Mouse (Mus musculus): ENCODE data around the gene Cops4. TPM values are rescaled to one million over a fixed set of nuclear protein-coding genes. Genes with fewer than 3 reads are reported as not detected.

Gene Cops4
- total and polyA plus RNA-seq, 2 experiments from 2014 or later, result 100 to 168 TPM

DNA sequence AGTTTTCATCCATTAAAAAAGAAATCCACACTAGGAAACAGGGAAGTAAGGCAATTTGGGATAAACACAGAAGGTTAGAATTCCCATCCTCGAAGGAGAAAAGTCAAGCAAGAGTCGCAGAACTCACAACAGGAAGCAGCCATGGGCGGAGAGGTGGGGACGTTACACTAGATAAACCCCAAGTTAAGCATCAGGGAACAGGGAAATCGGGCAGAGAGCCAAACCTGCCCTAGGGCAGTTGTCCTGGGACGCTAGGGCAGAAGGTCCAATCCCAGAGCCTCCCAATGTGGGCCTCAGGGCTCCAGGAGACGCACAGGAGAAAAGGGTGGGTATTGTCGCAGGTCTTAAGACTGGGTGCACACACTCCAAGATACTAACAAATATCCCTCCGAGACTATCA lies 39.4 kb downstream of the Cops4 start:
- Histone ChIP-seq H3K27ac (ENCODE audit: low read depth, low read length) (no peak overlapping the region), H3K4me1 (ENCODE audit: insufficient read depth, low read length) (no peaks in the 10 kb centered on the region), H3K4me3 (ENCODE audit: low read depth, low read length) (no peak overlapping the region), H3K36me3 (ENCODE audit: insufficient read depth, low read length) (no peaks in the 10 kb centered on the region), H3K4me2 (ENCODE audit: low read depth, low read length, poor library complexity, severe bottlenecking) (no peak overlapping the region), H3K27me3 (ENCODE audit: insufficient read depth, low read length) (no peaks in the 10 kb centered on the region), H3K9ac (replicated peaks; ENCODE audit: low read length, poor library complexity, severe bottlenecking) (no peak overlapping the region), H3K9me3 (ENCODE audit: low read length) (no peaks in the 10 kb centered on the region)
- ATAC-seq (ENCODE audit: low FRiP score) (no peak), DNase-seq (ENCODE audit: low spot score) (no peak)
- WGBS, result 72% methylated on average over 9 of the region's 9 CpGs
- no peak for TF ChIP-seq CTCF (IDR thresholded peaks at IDR 0.05)

DNA sequence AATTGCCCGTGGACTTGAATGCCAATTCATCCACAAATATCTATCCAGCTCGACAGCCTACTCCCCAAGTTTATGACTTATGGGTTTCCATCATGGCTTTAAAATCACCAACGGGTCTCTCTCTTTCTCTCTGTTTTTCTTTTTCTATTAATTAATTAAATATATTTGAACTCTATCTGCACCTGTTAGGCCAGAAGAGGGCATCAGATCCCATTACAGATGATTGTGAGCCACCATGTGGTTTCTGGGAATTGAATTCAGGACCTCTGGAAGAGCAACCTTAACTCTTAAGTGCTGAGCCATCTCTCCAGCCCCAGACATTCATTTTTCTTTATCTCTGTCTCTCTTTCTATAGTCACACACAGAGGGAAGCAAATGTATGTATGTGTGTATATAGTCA lies 40.7 kb downstream of the Cops4 start:
- TF ChIP-seq CTCF (IDR thresholded peaks at IDR 0.05), result peak; percentile 35
- H3K36me3 ChIP-seq (ENCODE audit: insufficient read depth, low read length), result no peaks in the 10 kb centered on the region
- WGBS, result 87% methylated on average over 3 of the region's 3 CpGs
- no peak overlapping the region for H3K27ac ChIP-seq (ENCODE audit: low read depth, low read length)
- no peak overlapping the region for H3K4me2 ChIP-seq (ENCODE audit: low read depth, low read length, poor library complexity, severe bottlenecking)
- no peaks in the 10 kb centered on the region for H3K4me1 ChIP-seq (ENCODE audit: insufficient read depth, low read length)
- no peak overlapping the region for H3K9ac ChIP-seq (replicated peaks; ENCODE audit: low read length, poor library complexity, severe bottlenecking)
- ATAC-seq (ENCODE audit: low FRiP score), result no peak
- DNase-seq (ENCODE audit: low spot score), result no peak
- no peaks in the 10 kb centered on the region for H3K27me3 ChIP-seq (ENCODE audit: insufficient read depth, low read length)
- H3K4me3 ChIP-seq (ENCODE audit: low read depth, low read length), result no peak overlapping the region
- no peaks in the 10 kb centered on the region for H3K9me3 ChIP-seq (ENCODE audit: low read length)

DNA sequence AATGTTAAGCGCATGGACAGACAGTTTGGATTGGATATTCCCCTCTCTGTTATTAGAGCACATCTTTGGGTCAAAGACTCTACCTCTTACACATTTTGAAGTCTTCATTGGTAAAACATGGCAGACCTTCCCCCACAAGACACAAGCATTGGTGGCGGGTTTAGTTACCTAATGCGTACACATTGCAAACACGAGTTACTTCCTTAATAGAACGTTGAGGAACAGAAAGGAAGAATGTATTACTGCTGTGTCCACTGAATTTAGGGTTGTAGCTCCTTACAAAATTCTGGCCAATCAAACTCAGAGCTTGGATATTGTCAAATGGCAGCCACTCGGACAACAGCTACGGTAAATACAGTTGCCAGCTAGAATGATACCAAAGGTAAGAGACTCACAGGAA lies 41.2 kb downstream of the Cops4 start:
- 98% methylated on average over 7 of the region's 7 CpGs for WGBS
- H3K27me3 ChIP-seq (ENCODE audit: insufficient read depth, low read length), result no peaks in the 10 kb centered on the region
- H3K4me2 ChIP-seq (ENCODE audit: low read depth, low read length, poor library complexity, severe bottlenecking), result no peak overlapping the region
- H3K4me3 ChIP-seq (ENCODE audit: low read depth, low read length), result no peak overlapping the region
- H3K9me3 ChIP-seq (ENCODE audit: low read length), result no peaks in the 10 kb centered on the region
- TF ChIP-seq CTCF (IDR thresholded peaks at IDR 0.05), result no peak
- H3K27ac ChIP-seq (ENCODE audit: low read depth, low read length), result no peak overlapping the region
- H3K4me1 ChIP-seq (ENCODE audit: insufficient read depth, low read length), result no peaks in the 10 kb centered on the region
- no peaks in the 10 kb centered on the region for H3K36me3 ChIP-seq (ENCODE audit: insufficient read depth, low read length)
- DNase-seq (ENCODE audit: low spot score), result no peak
- no peak for ATAC-seq (ENCODE audit: low FRiP score)
- no peak overlapping the region for H3K9ac ChIP-seq (replicated peaks; ENCODE audit: low read length, poor library complexity, severe bottlenecking)

DNA sequence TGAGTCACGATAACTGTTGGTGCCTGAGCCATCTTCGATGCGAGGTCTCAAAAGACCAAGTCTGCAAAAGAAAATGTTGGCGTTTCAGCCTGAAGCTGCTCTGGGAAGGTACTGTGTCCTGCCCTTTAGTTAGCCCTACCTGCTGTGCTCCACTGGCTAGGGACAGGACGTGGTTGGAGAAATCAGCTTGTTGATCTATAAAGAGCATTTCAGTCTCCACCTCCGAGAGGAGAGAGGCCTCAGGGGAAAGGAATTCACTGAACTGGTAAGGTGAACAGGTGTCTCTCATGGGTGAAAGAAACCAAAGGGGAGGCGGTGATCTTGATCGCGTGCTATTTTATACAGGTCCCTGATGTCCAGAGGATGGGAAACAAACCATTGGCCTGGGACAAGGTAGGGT lies 44.6 kb downstream of the Cops4 start:
- Histone ChIP-seq H3K36me3 (ENCODE audit: insufficient read depth, low read length) (no peaks in the 10 kb centered on the region), H3K4me3 (ENCODE audit: low read depth, low read length) (no peak overlapping the region), H3K27ac (ENCODE audit: low read depth, low read length) (no peak overlapping the region), H3K9ac (replicated peaks; ENCODE audit: low read length, poor library complexity, severe bottlenecking) (no peak overlapping the region), H3K4me2 (ENCODE audit: low read depth, low read length, poor library complexity, severe bottlenecking) (no peak overlapping the region), H3K27me3 (ENCODE audit: insufficient read depth, low read length) (no peaks in the 10 kb centered on the region), H3K4me1 (ENCODE audit: insufficient read depth, low read length) (no peaks in the 10 kb centered on the region), H3K9me3 (ENCODE audit: low read length) (no peaks in the 10 kb centered on the region)
- 90% methylated on average over 9 of the region's 9 CpGs for WGBS
- no peak for ATAC-seq (ENCODE audit: low FRiP score)
- TF ChIP-seq CTCF (IDR thresholded peaks at IDR 0.05), result no peak
- DNase-seq (ENCODE audit: low spot score), result no peak

DNA sequence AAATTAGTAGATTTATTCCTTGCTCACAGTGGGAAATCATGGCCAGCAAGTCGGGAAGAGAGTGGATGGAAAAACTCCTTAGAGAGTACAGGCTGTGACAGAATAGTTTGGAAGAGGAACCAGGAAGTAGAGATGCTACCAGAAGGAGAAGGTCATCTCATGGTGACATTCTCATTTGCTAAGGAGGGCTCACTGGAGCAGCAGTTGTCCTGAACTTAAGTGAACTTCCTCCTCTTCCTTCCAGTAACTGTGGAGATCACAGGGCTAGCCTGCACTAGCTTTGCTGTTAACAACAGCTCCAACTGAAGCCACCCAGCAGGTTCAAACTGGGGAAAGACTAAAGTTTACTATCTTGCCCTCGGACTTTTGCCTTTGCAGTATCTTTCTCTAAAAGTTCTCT lies 48.7 kb downstream of the Cops4 start:
- DNase-seq (ENCODE audit: low spot score), result no peak
- Histone ChIP-seq H3K9me3 (ENCODE audit: low read length) (no peaks in the 10 kb centered on the region), H3K4me2 (ENCODE audit: low read depth, low read length, poor library complexity, severe bottlenecking) (no peak overlapping the region), H3K4me1 (ENCODE audit: insufficient read depth, low read length) (no peaks in the 10 kb centered on the region), H3K27me3 (ENCODE audit: insufficient read depth, low read length) (no peaks in the 10 kb centered on the region), H3K36me3 (ENCODE audit: insufficient read depth, low read length) (no peaks in the 10 kb centered on the region), H3K27ac (ENCODE audit: low read depth, low read length) (no peak overlapping the region), H3K4me3 (ENCODE audit: low read depth, low read length) (no peak overlapping the region), H3K9ac (replicated peaks; ENCODE audit: low read length, poor library complexity, severe bottlenecking) (no peak overlapping the region)
- WGBS, result 64% methylated on average over 2 of the region's 2 CpGs
- no peak for ATAC-seq (ENCODE audit: low FRiP score)
- no peak for TF ChIP-seq CTCF (IDR thresholded peaks at IDR 0.05)

DNA sequence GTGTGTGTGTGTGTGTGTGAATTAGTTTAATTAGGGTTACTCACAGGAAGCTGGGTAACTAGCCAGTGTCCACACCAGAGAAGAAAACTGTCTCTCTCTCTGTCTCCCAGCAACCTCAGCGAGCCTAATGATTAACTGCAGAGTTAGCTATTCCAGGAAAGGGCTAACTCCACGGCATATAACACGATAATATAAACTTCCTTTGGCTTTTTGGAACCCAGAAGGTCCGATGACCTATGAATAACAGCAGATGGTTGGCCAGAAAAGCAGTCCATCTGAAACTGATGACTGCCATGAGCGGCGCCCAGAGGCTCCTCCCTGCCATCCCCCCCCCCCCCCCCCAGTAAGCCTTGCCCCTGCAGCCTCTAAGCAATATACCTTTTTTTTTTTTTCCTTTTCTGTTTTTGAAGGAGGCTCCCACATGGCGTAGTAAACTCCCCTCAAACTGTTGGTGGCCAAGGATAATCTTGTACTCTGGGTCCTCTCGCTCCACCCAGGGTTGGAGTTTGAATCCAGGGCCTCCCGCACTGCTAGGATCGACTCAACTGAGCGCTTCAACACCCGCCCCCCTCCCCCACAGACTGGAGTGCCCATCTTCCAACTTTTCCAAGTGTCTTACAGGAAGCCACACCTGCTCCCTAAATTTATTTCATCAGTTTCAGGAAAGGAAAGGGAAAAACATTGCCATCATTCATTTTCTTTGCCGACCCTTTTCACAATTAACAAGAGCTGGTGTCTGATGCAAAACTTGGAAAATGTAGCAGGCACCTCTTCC lies 49.3 kb downstream of the Cops4 start:
- ATAC-seq (ENCODE audit: low FRiP score) (no peak), DNase-seq (ENCODE audit: low spot score) (no peak)
- no peaks in the 10 kb centered on the region for H3K4me1 ChIP-seq (ENCODE audit: insufficient read depth, low read length)
- H3K36me3 ChIP-seq (ENCODE audit: insufficient read depth, low read length), result no peaks in the 10 kb centered on the region
- TF ChIP-seq CTCF (IDR thresholded peaks at IDR 0.05), result no peak
- no peaks in the 10 kb centered on the region for H3K27me3 ChIP-seq (ENCODE audit: insufficient read depth, low read length)
- H3K9me3 ChIP-seq (ENCODE audit: low read length), result no peaks in the 10 kb centered on the region
- H3K27ac ChIP-seq (ENCODE audit: low read depth, low read length), result no peak overlapping the region
- H3K9ac ChIP-seq (replicated peaks; ENCODE audit: low read length, poor library complexity, severe bottlenecking), result no peak overlapping the region
- 83% methylated on average over 13 of the region's 13 CpGs for WGBS
- H3K4me2 ChIP-seq (ENCODE audit: low read depth, low read length, poor library complexity, severe bottlenecking), result no peak overlapping the region
- H3K4me3 ChIP-seq (ENCODE audit: low read depth, low read length), result no peak overlapping the region
